Mouse (Mus musculus) kidney, embryonic 14.5 days (tissue): ENCODE measurements at regions not wholly inside any gene's neighbourhood (a gene's known extent, or its start where the extent isn't known, plus 50 kb on each side); places are given as distances from the start of the nearest gene placed in this dataset.
A peak's percentile ranks its signal among the peaks of the same experiment; 100 is the strongest.

ENCODE experiments used
- ATAC-seq: fragments of 200-750 bp; cut with Nextera tagmentation; 2 replicates; pipeline ENCODE4 v1.8.0; 2017; ENCODE audit warnings: moderate number of reproducible peaks, mild to moderate bottlenecking, moderate TSS enrichment, moderate library complexity; ENCODE audit not compliant: low FRiP score, low TSS enrichment
- H3K27ac ChIP-seq: fragments of 300-500 bp; sonication (generic); 2 replicates; pipeline ENCODE4 v1.5.1; 2014; ENCODE audit warnings: low read depth, mild to moderate bottlenecking, low read length, moderate library complexity, mixed read lengths
- H3K27me3 ChIP-seq: fragments of 300-500 bp; sonication (generic); 2 replicates; pipeline ENCODE4 v1.6.1; 2014; ENCODE audit warnings: mild to moderate bottlenecking, low read length; ENCODE audit not compliant: control insufficient read depth, insufficient read depth
- H3K36me3 ChIP-seq: fragments of 300-500 bp; sonication (generic); 2 replicates; pipeline ENCODE4 v1.6.1; 2014; ENCODE audit warnings: low read length, mixed read lengths; ENCODE audit not compliant: control insufficient read depth, insufficient read depth
- H3K4me1 ChIP-seq: fragments of 300-500 bp; sonication (generic); 2 replicates; pipeline ENCODE4 v1.6.1; 2014; ENCODE audit warnings: low read length, mixed read lengths; ENCODE audit not compliant: control insufficient read depth, insufficient read depth
- H3K4me2 ChIP-seq: fragments of 300-500 bp; sonication (generic); replicated peaks from 2 replicates; pipeline ENCODE4 v1.6.1; 2014; ENCODE audit warnings: low read depth, mild to moderate bottlenecking, low read length
- H3K4me3 ChIP-seq: fragments of 300-500 bp; sonication (generic); 2 replicates; pipeline ENCODE4 v1.5.1; 2014; ENCODE audit warnings: mild to moderate bottlenecking, low read length
- H3K9ac ChIP-seq: fragments of 300-500 bp; sonication (generic); 2 replicates; pipeline ENCODE4 v1.6.1; 2014; ENCODE audit warnings: low read depth, mild to moderate bottlenecking, low read length, moderate library complexity
- H3K9me3 ChIP-seq: fragments of 300-500 bp; sonication (generic); 2 replicates; pipeline ENCODE4 v1.6.1; 2016; ENCODE audit warnings: low read length; ENCODE audit not compliant: control insufficient read depth
- WGBS: fragments of 180-500 bp; shearing (Covaris S2); extraction: QIAGEN DNeasy Blood & Tissue Kit; methylation state at CpG from one replicate; pipeline ENCODE4 v1.1.7; 2014; 5-methylcytosine and 5-hydroxymethylcytosine counted together

GRCm38 (mm10) chr4:119018573-119018972, 57.2 kb downstream of the Lao1 start:
- Histone ChIP-seq H3K36me3 (no peaks in the 10 kb centered on the region), H3K27ac (no peak overlapping the region; the same call in 1 of the 2 replicates), H3K4me2 (no peak overlapping the region), H3K4me3 (no peak overlapping the region), H3K9me3 (no peaks in the 10 kb centered on the region), H3K27me3 (no peaks in the 10 kb centered on the region), H3K9ac (no peak overlapping the region), H3K4me1 (peaks cover 11% of the 10 kb centered on the region; the same call in 1 of the 2 replicates)
- ATAC-seq: no peak
- WGBS: 42% methylated on average over 6 of the region's 6 CpGs

DNA sequence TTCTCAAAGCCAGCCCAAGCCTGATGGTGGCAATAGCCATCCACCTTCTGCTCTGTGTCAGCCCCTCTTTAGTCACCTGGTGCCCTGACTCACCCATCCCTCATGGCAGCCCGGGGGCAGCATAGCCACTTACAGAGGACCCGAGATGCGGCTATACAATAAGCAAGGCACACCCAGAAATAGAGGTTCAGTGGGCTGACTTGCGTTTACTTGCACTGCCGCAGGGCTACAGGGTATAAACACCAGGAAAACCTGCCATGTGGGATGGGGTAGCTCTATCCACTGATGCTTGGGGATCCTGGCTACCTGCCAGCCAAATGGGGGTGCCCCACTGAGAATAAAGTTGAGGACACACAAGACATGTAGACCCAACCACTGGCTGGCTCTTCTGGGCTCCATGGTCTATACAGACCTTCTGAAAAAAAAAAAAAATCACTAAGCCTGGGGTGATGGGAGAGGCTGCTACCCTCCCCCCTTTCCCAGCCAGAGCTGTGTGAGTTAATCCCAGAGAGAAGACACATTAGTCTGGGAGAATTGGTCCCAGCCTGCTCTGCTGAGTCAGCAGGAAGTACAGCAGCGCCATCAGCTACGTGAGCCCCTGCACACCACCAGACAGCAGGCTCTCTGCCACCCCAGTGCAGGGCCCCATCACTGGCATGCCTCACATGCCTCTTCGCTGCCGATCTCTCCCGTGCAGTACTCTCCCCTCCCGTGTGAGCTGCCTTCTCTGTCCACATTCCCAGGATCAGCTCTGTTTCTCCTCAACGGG, 57.8 kb downstream of the Lao1 start:
- 41% methylated on average over 12 of the region's 12 CpGs for WGBS
- Histone ChIP-seq H3K27me3 (no peaks in the 10 kb centered on the region), H3K4me3 (no peak overlapping the region), H3K9ac (peak overlapping the region; percentile 28; the same call in 1 of the 2 replicates), H3K36me3 (no peaks in the 10 kb centered on the region), H3K4me1 (peaks cover 11% of the 10 kb centered on the region; the same call in 1 of the 2 replicates), H3K4me2 (no peak overlapping the region), H3K9me3 (no peaks in the 10 kb centered on the region), H3K27ac (peak overlapping the region; percentile 37; the same call in 1 of the 2 replicates)
- peak; percentile 58; the same call in 1 of the 2 replicates for ATAC-seq

DNA sequence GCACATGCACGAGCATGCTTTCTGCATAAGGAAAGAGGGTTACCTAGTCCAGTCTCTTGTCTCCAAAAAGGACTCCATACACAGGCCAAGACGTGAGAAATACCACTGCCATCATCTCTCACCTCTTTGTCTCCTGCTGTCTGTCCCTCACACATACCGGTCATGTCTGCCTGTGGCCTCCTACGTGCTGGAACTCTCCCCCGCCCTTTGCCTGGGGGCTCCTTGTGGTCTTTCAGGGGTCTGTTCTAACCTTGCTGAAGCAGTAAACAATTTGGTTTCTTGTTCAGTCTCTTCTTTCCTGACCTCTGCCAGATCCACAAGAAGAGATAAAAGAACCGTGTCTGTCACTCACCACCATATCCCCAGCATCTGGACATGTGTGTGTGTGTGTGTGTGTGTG, 61.0 kb downstream of the Lao1 start:
- Histone ChIP-seq H3K4me2 (no peak overlapping the region), H3K27me3 (no peaks in the 10 kb centered on the region), H3K36me3 (no peaks in the 10 kb centered on the region), H3K4me1 (peaks cover 11% of the 10 kb centered on the region; the same call in 1 of the 2 replicates), H3K27ac (no peak overlapping the region), H3K4me3 (no peak overlapping the region), H3K9ac (no peak overlapping the region), H3K9me3 (no peaks in the 10 kb centered on the region)
- no peak for ATAC-seq
- 51% methylated on average over 6 of the region's 6 CpGs for WGBS

GRCm38 (mm10) chr4:119026237-119026861, 65.0 kb downstream of the Lao1 start:
- no peak for ATAC-seq
- Histone ChIP-seq H3K27me3 (no peaks in the 10 kb centered on the region), H3K4me3 (no peak overlapping the region), H3K9me3 (no peaks in the 10 kb centered on the region), H3K27ac (peak overlapping the region; percentile 27; the same call in 1 of the 2 replicates), H3K36me3 (no peaks in the 10 kb centered on the region), H3K4me2 (no peak overlapping the region), H3K9ac (no peak overlapping the region), H3K4me1 (peaks cover 7% of the 10 kb centered on the region; the same call in 1 of the 2 replicates)
- 23% methylated on average over 5 of the region's 5 CpGs for WGBS

DNA sequence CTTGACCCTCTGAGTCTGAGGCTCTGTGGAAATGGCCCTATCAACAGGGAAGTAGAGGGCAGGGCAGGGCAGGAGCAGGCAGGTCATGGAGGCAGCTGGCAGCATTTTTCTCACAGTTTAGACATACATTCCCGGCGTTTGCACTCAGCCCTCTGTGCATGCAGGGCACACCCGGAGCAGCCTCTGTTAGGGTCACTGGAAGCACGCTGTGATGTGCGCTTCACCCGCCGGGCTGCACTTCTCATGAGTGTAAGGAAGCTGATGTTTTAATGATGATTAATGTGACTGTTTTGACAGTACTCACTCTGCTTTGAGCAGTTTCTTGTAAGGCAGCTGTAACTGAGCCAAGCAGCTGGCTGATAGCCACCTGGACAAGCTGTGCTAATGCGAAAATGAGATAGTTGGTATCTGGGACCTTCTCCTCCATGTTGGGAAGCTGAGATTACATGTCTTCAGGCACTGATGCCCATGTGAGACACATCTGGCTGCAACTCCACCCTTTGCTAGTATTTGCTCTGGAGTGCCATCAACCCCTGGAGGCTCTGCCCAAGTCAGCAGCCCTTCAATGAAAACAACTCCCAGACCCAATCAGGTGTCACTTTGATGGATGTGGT, 66.9 kb downstream of the Lao1 start:
- no peak overlapping the region for H3K4me3 ChIP-seq
- peaks cover 7% of the 10 kb centered on the region; the same call in 1 of the 2 replicates for H3K4me1 ChIP-seq
- no peak overlapping the region for H3K27ac ChIP-seq
- no peak overlapping the region for H3K9ac ChIP-seq
- no peaks in the 10 kb centered on the region for H3K27me3 ChIP-seq
- ATAC-seq: peak; percentile 65
- WGBS: 14% methylated on average over 8 of the region's 8 CpGs
- no peaks in the 10 kb centered on the region for H3K36me3 ChIP-seq
- H3K4me2 ChIP-seq: no peak overlapping the region
- H3K9me3 ChIP-seq: no peaks in the 10 kb centered on the region

DNA sequence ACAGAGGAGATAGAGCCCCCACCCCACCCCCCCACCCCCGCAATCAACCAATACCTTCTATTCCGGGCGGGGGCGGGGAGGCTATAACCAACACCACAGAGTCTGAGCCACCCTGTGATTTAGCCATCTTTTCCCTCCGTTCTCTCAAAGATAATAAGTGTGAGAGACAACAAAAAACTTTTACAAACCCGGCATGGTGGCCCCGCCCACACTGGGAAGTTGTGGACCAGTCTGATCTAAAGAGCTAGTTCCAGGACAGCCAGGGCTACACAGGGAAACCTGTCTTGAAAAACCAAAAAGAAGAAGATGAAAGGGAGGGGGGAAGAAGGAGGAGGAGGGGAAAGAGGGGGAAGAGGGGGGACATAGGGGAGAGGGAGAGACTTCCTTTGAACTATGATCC, 67.7 kb downstream of the Lao1 start:
- Histone ChIP-seq H3K27ac (no peak overlapping the region), H3K27me3 (no peaks in the 10 kb centered on the region), H3K4me3 (no peak overlapping the region), H3K4me1 (peaks cover 7% of the 10 kb centered on the region; the same call in 1 of the 2 replicates), H3K9ac (no peak overlapping the region), H3K9me3 (no peaks in the 10 kb centered on the region), H3K36me3 (no peaks in the 10 kb centered on the region), H3K4me2 (no peak overlapping the region)
- no peak for ATAC-seq
- 62% methylated on average over 7 of the region's 7 CpGs for WGBS

DNA sequence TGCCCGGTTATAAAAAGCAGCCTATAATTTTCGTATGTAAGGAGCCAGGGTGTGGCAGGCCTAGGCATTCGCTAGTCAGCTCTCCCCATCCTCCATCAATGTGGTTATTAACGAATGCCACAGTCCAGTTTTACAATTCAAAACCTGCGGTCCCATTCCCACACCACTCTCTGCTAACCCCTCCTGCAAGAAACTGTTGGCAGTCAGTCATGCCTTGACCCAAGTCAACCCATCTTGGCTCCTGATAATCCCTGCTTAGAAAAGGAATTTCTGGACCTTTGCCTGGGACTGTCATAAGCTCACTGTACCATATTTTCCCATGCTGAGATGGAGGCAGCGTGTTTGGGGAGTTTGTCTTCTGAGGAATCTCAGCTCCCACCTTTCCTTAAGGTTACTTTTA, 68.4 kb downstream of the Lao1 start:
- H3K27me3 ChIP-seq: no peaks in the 10 kb centered on the region
- WGBS: 91% methylated on average over 6 of the region's 6 CpGs
- no peak for ATAC-seq

GRCm38 (mm10) chr4:119030865-119031264, 69.5 kb downstream of the Lao1 start:
- no peak overlapping the region for H3K9ac ChIP-seq
- H3K9me3 ChIP-seq: no peaks in the 10 kb centered on the region
- H3K36me3 ChIP-seq: no peaks in the 10 kb centered on the region
- no peak overlapping the region for H3K27ac ChIP-seq
- H3K4me1 ChIP-seq: peaks cover 7% of the 10 kb centered on the region; the same call in 1 of the 2 replicates
- no peak for ATAC-seq
- WGBS: 61% methylated on average over 5 of the region's 5 CpGs
- H3K4me2 ChIP-seq: no peak overlapping the region
- no peak overlapping the region for H3K4me3 ChIP-seq
- no peaks in the 10 kb centered on the region for H3K27me3 ChIP-seq

More for the DNA sequence above, 68.4 kb downstream of the Lao1 start:
- no peaks in the 10 kb centered on the region for H3K36me3 ChIP-seq
- H3K4me2 ChIP-seq: no peak overlapping the region
- peaks cover 7% of the 10 kb centered on the region; the same call in 1 of the 2 replicates for H3K4me1 ChIP-seq
- H3K9ac ChIP-seq: no peak overlapping the region
- no peak overlapping the region for H3K27ac ChIP-seq
- no peaks in the 10 kb centered on the region for H3K9me3 ChIP-seq
- H3K4me3 ChIP-seq: no peak overlapping the region

- Histone ChIP-seq H3K4me1 (peaks cover 7% of the 10 kb centered on the region; the same call in 1 of the 2 replicates), H3K36me3 (no peaks in the 10 kb centered on the region), H3K27ac (no peak overlapping the region), H3K4me3 (no peak overlapping the region), H3K9ac (no peak overlapping the region), H3K9me3 (no peaks in the 10 kb centered on the region), H3K4me2 (no peak overlapping the region), H3K27me3 (no peaks in the 10 kb centered on the region)
- WGBS: 52% methylated on average over 4 of the region's 4 CpGs
- no peak for ATAC-seq
Observed at GRCm38 (mm10) chr4:119033006-119033405, 71.6 kb downstream of the Lao1 start.
